28 mouse cellular contexts compared by ENCODE assay signal in genomic region chr8:50007546-50007945, GRCm38 (mm10).
DNase-seq lines count a peak whose midpoint lies in the region; ATAC-seq and TF ChIP-seq lines count a peak whose summit lies in the region.
"Had no signal": no experiment of that assay in that cellular context is flagged by ENCODE, and none has a peak within 500 bp of the region (broad histone marks: within the 10 kb centered on the region; RNA-seq: fewer than 3 reads in every experiment).

No protein-coding gene starts in this region.

- 82% methylated on average over 3 of the region's 3 CpGs for WGBS in embryonic facial prominence, embryonic 14.5 days
- 90% methylated on average over 3 of the region's 3 CpGs for WGBS in embryonic facial prominence, embryonic 10.5 days
- WGBS in lung, adult 2 months, result 69% methylated on average over 3 of the region's 3 CpGs

- no peaks in the 10 kb centered on the region for H3K27me3 ChIP-seq in embryonic facial prominence, embryonic 14.5 days (replicated peaks; ENCODE audit: control insufficient read depth, insufficient read depth, low read length)
- H3K27me3 ChIP-seq in embryonic facial prominence, embryonic 10.5 days (replicated peaks; ENCODE audit: low read depth, poor library complexity, severe bottlenecking), result no peaks in the 10 kb centered on the region
- H3K27me3 ChIP-seq: embryonic facial prominence, embryonic 13.5 days; heart, embryonic 13.5 days had no signal

- ATAC-seq in embryonic facial prominence, embryonic 14.5 days (ENCODE audit: low read depth), result no peak
- ATAC-seq: forebrain, postnatal 0 days; hindbrain, postnatal 0 days; inflammation-experienced regulatory T-cells, adult 6 months; intestine, embryonic 16.5 days had no signal

- H3K4me3 ChIP-seq in embryonic facial prominence, embryonic 14.5 days (ENCODE audit: low read depth, low read length), result no peak overlapping the region
- H3K4me3 ChIP-seq in embryonic facial prominence, embryonic 10.5 days, result no peak overlapping the region
- H3K4me3 ChIP-seq in lung, adult 2 months (replicated peaks; ENCODE audit: extremely low read depth, low read depth, low read length), result no peak overlapping the region
- H3K4me3 ChIP-seq: embryonic facial prominence, embryonic 13.5 days; forebrain, embryonic 10.5 days; gastrocnemius, adult 2 months; heart, embryonic 13.5 days had no signal

- no peak for TF ChIP-seq POLR2A in brain, embryonic 14.5 days (IDR thresholded peaks at IDR 0.05; ENCODE audit: borderline replicate concordance, extremely low read depth, insufficient read depth, insufficient read length, poor library complexity, severe bottlenecking)
- no peak for TF ChIP-seq POLR2A in lung, adult 2 months (IDR thresholded peaks at IDR 0.05; ENCODE audit: borderline replicate concordance, extremely low read depth, low read depth, low read length)

- peaks cover 12% of the 10 kb centered on the region for H3K9me3 ChIP-seq in embryonic facial prominence, embryonic 14.5 days (ENCODE audit: control insufficient read depth, low read length)
- H3K9me3 ChIP-seq in embryonic facial prominence, embryonic 10.5 days, result peaks cover 13% of the 10 kb centered on the region; the same call in 1 of the 2 replicates

- no peak for TF ChIP-seq CTCF in brain, embryonic 14.5 days (IDR thresholded peaks at IDR 0.05; ENCODE audit: borderline replicate concordance, extremely low read depth, insufficient read depth, insufficient read length)
- no peak for TF ChIP-seq CTCF in lung, adult 2 months (IDR thresholded peaks at IDR 0.05; ENCODE audit: insufficient read depth, low read length)

- peak; percentile 3 for DNase-seq in embryonic facial prominence, embryonic 14.5 days (ENCODE audit: low spot score)
- no peak for DNase-seq in embryonic facial prominence, embryonic 10.5 days (ENCODE audit: low spot score)
- peak; percentile 9 for DNase-seq in ES-CJ7 (ENCODE audit: low read depth, low spot score)
- DNase-seq in brain, embryonic 14.5 days (ENCODE audit: low read depth), result peak; percentile 60
- no peak for DNase-seq in lung, adult 2 months
- DNase-seq in T-cell, adult 2 months (ENCODE audit: low spot score), result no peak
- DNase-seq: adrenal gland, adult 2 months; adrenal gland, postnatal 14 days; B cell, adult 2 months; cerebellum, adult 11-12 months; cerebellum, adult 8-10 months; cerebellum, postnatal 10 days; cerebellum, postnatal 36 days; forebrain, postnatal 0 days; gastrocnemius, adult 2 months; gastrocnemius, postnatal 14 days; heart, adult 11 months; heart, postnatal 14 days; heart, postnatal 4 days; kidney, adult 18-20 months; kidney, adult 9 months had no signal

- H3K4me1 ChIP-seq in embryonic facial prominence, embryonic 14.5 days (ENCODE audit: control insufficient read depth, insufficient read depth, low read length), result no peaks in the 10 kb centered on the region
- H3K4me1 ChIP-seq in embryonic facial prominence, embryonic 10.5 days, result no peaks in the 10 kb centered on the region
- H3K4me1 ChIP-seq in lung, adult 2 months (ENCODE audit: control insufficient read depth, insufficient read depth, low read length), result no peaks in the 10 kb centered on the region
- H3K4me1 ChIP-seq: embryonic facial prominence, embryonic 13.5 days; forebrain, embryonic 10.5 days; heart, embryonic 13.5 days had no signal

- H3K4me2 ChIP-seq in embryonic facial prominence, embryonic 14.5 days (ENCODE audit: low read depth, low read length), result no peak overlapping the region
- H3K4me2 ChIP-seq: embryonic facial prominence, embryonic 13.5 days; heart, embryonic 13.5 days; hindbrain, embryonic 14.5 days had no signal

- H3K27ac ChIP-seq in embryonic facial prominence, embryonic 14.5 days (replicated peaks; ENCODE audit: low read depth, low read length), result no peak overlapping the region
- no peak overlapping the region for H3K27ac ChIP-seq in embryonic facial prominence, embryonic 10.5 days (replicated peaks)
- H3K27ac ChIP-seq: embryonic facial prominence, embryonic 13.5 days; forebrain, embryonic 10.5 days; gastrocnemius, adult 2 months; heart, embryonic 13.5 days; hindbrain, embryonic 14.5 days; hindbrain, postnatal 0 days had no signal

- no peaks in the 10 kb centered on the region for H3K36me3 ChIP-seq in embryonic facial prominence, embryonic 14.5 days (ENCODE audit: control insufficient read depth, insufficient read depth, low read length)
- H3K36me3 ChIP-seq in embryonic facial prominence, embryonic 10.5 days (replicated peaks), result no peaks in the 10 kb centered on the region
- H3K36me3 ChIP-seq: embryonic facial prominence, embryonic 13.5 days; forebrain, embryonic 10.5 days; heart, embryonic 13.5 days had no signal

- H3K9ac ChIP-seq in embryonic facial prominence, embryonic 14.5 days (ENCODE audit: low read depth, low read length), result no peak overlapping the region
- H3K9ac ChIP-seq: embryonic facial prominence, embryonic 13.5 days; forebrain, postnatal 0 days; heart, embryonic 13.5 days; hindbrain, embryonic 14.5 days had no signal

Comparison
In these comparisons a context has a peak if more than half of its experiments do, and no peak if none do; other contexts are left out.
1. DNase-seq: peak in embryonic facial prominence, embryonic 14.5 days (single experiment), ES-CJ7 (single experiment) and brain, embryonic 14.5 days (single experiment); none in embryonic facial prominence, embryonic 10.5 days (single experiment), lung, adult 2 months (single experiment) and T-cell, adult 2 months (single experiment).